Mouse (Mus musculus) heart, embryonic 11.5 days (tissue): ENCODE measurements around the gene Dapk1. TPM values are rescaled to one million over a fixed set of nuclear protein-coding genes. Genes with fewer than 3 reads are reported as not detected.

Experiments
- ATAC-seq: fragments of 200-750 bp; cut with Nextera tagmentation; replicated peaks from 2 replicates; pipeline ENCODE4 v1.8.0; 2017; ENCODE audit warnings: moderate library complexity; ENCODE audit not compliant: insufficient number of reproducible peaks, low FRiP score, low TSS enrichment
- H3K27ac ChIP-seq: fragments of 300-500 bp; sonication (generic); 2 replicates; pipeline ENCODE4 v1.5.1; 2014; ENCODE audit warnings: mild to moderate bottlenecking, low read depth, low read length
- H3K27me3 ChIP-seq: fragments of 300-500 bp; sonication (generic); 2 replicates; pipeline ENCODE4 v1.6.1; 2014; ENCODE audit warnings: mild to moderate bottlenecking, low read length, mixed read lengths; ENCODE audit not compliant: control insufficient read depth, insufficient read depth
- H3K36me3 ChIP-seq: fragments of 300-500 bp; sonication (generic); 2 replicates; pipeline ENCODE4 v1.6.1; 2014; ENCODE audit warnings: mild to moderate bottlenecking, low read length, moderate library complexity, mixed read lengths; ENCODE audit not compliant: control insufficient read depth, insufficient read depth
- H3K4me1 ChIP-seq: fragments of 300-500 bp; sonication (generic); 2 replicates; pipeline ENCODE4 v1.6.1; 2014; ENCODE audit warnings: low read length; ENCODE audit not compliant: control insufficient read depth, insufficient read depth
- H3K4me2 ChIP-seq: fragments of 300-500 bp; sonication (generic); 2 replicates; pipeline ENCODE4 v1.6.1; 2014; ENCODE audit warnings: mild to moderate bottlenecking, moderate library complexity
- H3K4me3 ChIP-seq: fragments of 300-500 bp; sonication (generic); 2 replicates; pipeline ENCODE4 v1.5.1; 2014; ENCODE audit warnings: low read depth, low read length
- H3K9ac ChIP-seq: fragments of 300-500 bp; sonication (generic); 2 replicates; pipeline ENCODE4 v1.6.1; 2014; ENCODE audit warnings: mild to moderate bottlenecking, low read depth, low read length, moderate library complexity
- H3K9me3 ChIP-seq: fragments of 300-500 bp; sonication (generic); replicated peaks from 2 replicates; pipeline ENCODE4 v1.6.1; 2016; ENCODE audit warnings: low read length; ENCODE audit not compliant: control insufficient read depth
- WGBS: fragments of 180-500 bp; shearing (Covaris S2); extraction: QIAGEN DNeasy Blood & Tissue Kit; methylation state at CpG from one replicate; pipeline ENCODE4 v1.1.7; 2014; ENCODE audit not compliant: insufficient replicate concordance; 5-methylcytosine and 5-hydroxymethylcytosine counted together
- polyA plus RNA-seq: library from polyadenylated mRNA; unstranded; fragments of >200 nt; fragmentation: Nextera tagmentation; extraction: Ambion mirVana; gene quantifications from 2 replicates; pipeline ENCODE4 v1.2.1, GENCODE M21; 2014

The Dapk1 gene
- polyA plus RNA-seq, 1 experiment from 2014 or later, result 9.8 TPM

DNA sequence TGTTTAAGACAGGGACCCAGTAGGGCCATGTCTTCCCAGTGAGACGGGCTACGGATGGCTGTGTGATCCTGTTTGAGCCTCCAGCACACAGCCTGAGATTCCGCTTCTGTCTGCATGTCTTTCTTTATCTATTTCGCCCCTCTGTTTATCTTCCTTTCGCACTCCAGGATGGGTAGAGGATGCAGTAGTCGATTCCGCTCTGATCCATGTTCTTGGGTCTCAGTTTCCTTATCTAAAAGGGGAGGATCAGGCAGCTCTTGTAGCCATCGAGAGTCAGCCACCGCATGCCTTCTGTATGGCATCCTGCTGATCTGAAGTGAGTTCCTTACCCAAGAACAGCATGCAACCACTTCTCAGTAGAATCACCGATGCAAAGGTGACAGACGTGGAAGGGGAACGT, 143.6 kb downstream of the Dapk1 start:
- Histone ChIP-seq H3K9me3 (no peaks in the 10 kb centered on the region), H3K4me1 (peaks cover 6% of the 10 kb centered on the region; the same call in 1 of the 2 replicates), H3K27me3 (no peaks in the 10 kb centered on the region), H3K27ac (no peak overlapping the region), H3K4me2 (no peak overlapping the region), H3K9ac (no peak overlapping the region), H3K4me3 (no peak overlapping the region), H3K36me3 (no peaks in the 10 kb centered on the region)
- ATAC-seq, result no peak
- 46% methylated on average over 12 of the region's 12 CpGs for WGBS

DNA sequence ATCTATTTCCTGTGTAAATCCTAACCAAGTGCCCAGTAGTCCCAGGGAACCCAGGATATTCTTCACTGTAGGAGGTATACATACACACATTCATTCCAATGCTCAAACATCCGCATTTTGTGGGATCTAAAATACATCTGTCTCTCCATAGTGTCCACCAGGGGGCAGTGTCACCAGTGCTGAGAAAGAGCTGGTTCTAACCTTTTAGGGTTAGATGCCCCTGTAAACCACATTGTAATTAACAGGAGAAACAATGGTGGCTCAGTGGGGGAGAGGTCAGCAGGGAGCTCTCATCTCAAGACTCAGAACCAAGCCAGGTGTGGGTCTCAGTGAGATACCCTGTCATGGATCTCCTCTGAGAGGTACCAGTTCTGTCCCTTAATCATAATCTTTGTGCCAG, 144.5 kb downstream of the Dapk1 start:
- no peak for ATAC-seq
- no peaks in the 10 kb centered on the region for H3K9me3 ChIP-seq
- no peak overlapping the region for H3K4me3 ChIP-seq
- no peak overlapping the region for H3K9ac ChIP-seq
- peaks cover 6% of the 10 kb centered on the region; the same call in 1 of the 2 replicates for H3K4me1 ChIP-seq
- no peaks in the 10 kb centered on the region for H3K27me3 ChIP-seq
- H3K27ac ChIP-seq, result no peak overlapping the region
- 52% methylated on average over 1 of the region's 1 CpGs for WGBS
- no peaks in the 10 kb centered on the region for H3K36me3 ChIP-seq
- H3K4me2 ChIP-seq, result no peak overlapping the region

DNA sequence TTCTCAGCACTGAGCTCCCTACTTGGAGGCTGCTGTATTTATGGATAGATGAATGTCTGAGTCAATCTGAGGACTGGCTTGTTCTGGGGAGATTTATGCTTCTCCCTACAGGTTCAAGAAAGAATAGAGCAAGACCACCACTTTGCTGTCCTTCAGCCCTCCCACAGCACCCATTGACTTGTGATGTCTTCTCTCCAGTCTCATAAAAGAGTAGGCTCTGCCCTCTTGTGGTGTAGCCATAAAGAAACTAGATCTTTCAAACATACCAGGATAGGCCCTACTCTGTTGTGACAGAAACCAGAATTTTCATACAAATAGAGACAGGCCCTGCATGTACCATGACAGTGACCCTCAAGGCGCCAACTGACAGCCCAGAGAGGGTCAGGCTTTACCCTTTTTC, 145.5 kb downstream of the Dapk1 start:
- WGBS, result 85% methylated on average over 1 of the region's 1 CpGs
- Histone ChIP-seq H3K27ac (no peak overlapping the region), H3K4me2 (no peak overlapping the region), H3K4me1 (peaks cover 6% of the 10 kb centered on the region; the same call in 1 of the 2 replicates), H3K9ac (no peak overlapping the region), H3K9me3 (no peaks in the 10 kb centered on the region), H3K4me3 (no peak overlapping the region), H3K27me3 (no peaks in the 10 kb centered on the region), H3K36me3 (no peaks in the 10 kb centered on the region)
- ATAC-seq, result no peak

DNA sequence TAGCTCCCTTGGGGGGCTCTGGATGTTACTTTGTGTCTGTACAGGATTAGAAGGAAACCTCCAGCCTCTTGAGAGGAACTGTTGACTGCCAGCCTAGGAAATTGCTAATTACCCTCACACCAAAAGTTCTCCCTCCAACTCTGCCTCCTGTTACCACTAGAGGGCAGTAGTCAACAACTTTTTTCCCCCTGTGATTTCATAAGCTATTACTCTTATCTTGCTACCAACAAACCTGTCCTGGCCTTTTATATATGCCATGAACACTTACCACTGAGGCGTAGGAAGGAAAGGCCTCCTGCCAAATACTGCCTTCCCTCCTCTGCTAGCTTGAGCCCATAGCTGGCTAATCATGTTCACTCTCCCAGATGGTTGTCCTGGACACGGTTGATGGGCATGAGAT, 146.8 kb downstream of the Dapk1 start:
- H3K4me3 ChIP-seq, result no peak overlapping the region
- H3K4me2 ChIP-seq, result no peak overlapping the region
- no peaks in the 10 kb centered on the region for H3K9me3 ChIP-seq
- no peaks in the 10 kb centered on the region for H3K27me3 ChIP-seq
- no peak for ATAC-seq
- H3K9ac ChIP-seq, result no peak overlapping the region
- H3K27ac ChIP-seq, result no peak overlapping the region
- WGBS, result 87% methylated on average over 2 of the region's 2 CpGs
- H3K4me1 ChIP-seq, result peaks cover 3% of the 10 kb centered on the region; the same call in 1 of the 2 replicates
- peaks cover 9% of the 10 kb centered on the region for H3K36me3 ChIP-seq

DNA sequence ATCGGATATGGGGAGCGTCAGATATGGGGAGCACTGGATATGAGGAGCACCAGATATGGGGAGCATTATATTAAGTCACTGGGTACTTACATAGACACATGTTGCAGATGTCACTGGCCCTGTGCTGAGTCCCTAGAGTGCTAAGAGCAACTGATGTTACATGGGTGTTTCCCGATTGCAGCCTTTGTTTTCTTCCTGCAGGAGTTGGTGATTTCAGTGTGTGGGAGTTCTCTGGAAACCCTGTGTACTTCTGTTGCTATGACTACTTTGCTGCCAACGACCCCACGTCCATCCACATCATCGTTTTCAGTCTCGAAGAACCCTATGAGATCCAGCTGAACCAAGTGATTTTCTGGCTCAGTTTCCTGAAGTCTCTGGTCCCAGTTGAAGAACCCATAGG, 149.2 kb downstream of the Dapk1 start:
- no peaks in the 10 kb centered on the region for H3K9me3 ChIP-seq
- no peak overlapping the region for H3K27ac ChIP-seq
- no peak overlapping the region for H3K4me3 ChIP-seq
- H3K4me2 ChIP-seq, result no peak overlapping the region
- no peak overlapping the region for H3K9ac ChIP-seq
- H3K27me3 ChIP-seq, result no peaks in the 10 kb centered on the region
- H3K4me1 ChIP-seq, result no peaks in the 10 kb centered on the region
- peaks cover 10% of the 10 kb centered on the region for H3K36me3 ChIP-seq
- 85% methylated on average over 7 of the region's 7 CpGs for WGBS
- ATAC-seq, result no peak

DNA sequence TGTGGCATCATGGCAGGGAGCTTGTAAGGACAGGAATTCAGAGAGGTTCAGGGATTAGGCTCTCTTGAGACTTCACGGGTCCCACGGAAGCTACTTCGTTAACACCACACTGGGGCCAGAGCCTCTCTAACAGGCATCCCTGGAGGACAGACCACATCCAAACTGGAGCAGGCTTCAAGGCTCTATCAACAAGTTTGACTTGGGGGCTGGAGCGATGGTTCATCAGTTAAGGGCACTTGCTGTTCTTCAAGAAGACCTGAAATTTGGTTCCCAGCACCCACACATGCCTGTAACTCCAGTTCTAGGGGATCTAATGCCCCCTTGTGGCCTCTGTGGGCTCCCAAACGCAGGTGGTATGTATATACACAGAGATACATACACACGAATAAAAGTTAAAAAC, 151.5 kb downstream of the Dapk1 start:
- H3K36me3 ChIP-seq, result peaks cover 10% of the 10 kb centered on the region

DNA sequence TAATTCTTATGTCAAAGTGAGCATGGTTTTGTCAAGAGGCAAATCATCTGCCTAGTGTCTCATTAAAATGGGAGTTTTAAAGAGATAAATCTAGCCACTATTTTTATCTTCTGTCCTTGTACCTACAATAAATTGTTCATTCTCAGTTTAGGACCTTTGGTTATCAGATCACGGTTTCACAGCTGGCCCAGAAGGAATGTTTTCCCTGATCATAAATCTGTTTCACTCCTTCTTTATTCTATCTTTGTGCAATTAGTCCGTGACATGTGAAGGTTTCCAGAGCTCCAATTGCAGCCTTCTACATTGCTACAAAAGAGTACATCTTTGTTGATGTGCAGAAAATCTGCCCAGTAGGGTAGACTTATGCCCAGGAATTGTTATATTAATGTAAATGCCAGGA, 153.5 kb downstream of the Dapk1 start:
- no peaks in the 10 kb centered on the region for H3K9me3 ChIP-seq
- WGBS, result 64% methylated on average over 2 of the region's 2 CpGs
- no peak overlapping the region for H3K4me3 ChIP-seq
- H3K36me3 ChIP-seq, result peaks cover 10% of the 10 kb centered on the region
- no peak overlapping the region for H3K4me2 ChIP-seq
- ATAC-seq, result no peak
- H3K27me3 ChIP-seq, result no peaks in the 10 kb centered on the region
- H3K4me1 ChIP-seq, result no peaks in the 10 kb centered on the region
- H3K9ac ChIP-seq, result no peak overlapping the region
- H3K27ac ChIP-seq, result no peak overlapping the region

More for the DNA sequence above, 151.5 kb downstream of the Dapk1 start:
- no peaks in the 10 kb centered on the region for H3K4me1 ChIP-seq
- H3K4me2 ChIP-seq, result no peak overlapping the region
- H3K9me3 ChIP-seq, result no peaks in the 10 kb centered on the region
- 90% methylated on average over 6 of the region's 6 CpGs for WGBS
- ATAC-seq, result no peak
- no peak overlapping the region for H3K27ac ChIP-seq
- no peaks in the 10 kb centered on the region for H3K27me3 ChIP-seq
- no peak overlapping the region for H3K9ac ChIP-seq
- no peak overlapping the region for H3K4me3 ChIP-seq

DNA sequence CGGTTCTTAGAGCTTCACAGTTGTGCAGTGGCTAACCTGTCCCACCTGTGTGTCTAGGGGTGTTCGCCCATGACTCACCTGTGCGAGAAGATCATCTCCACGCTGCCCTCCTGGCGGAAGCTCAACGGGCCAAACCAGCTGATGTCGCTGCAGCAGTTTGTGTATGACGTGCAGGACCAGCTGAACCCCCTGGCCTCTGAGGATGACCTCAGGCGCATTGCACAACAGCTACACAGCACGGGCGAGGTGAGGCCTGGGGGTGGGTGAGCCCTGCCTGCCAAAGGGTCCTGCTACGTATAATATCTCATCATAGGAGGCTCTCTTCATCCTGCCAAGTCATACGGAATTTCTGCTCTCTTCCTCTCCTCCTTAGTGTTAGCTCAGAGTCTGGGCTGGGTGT, 155.5 kb downstream of the Dapk1 start:
- peaks cover 15% of the 10 kb centered on the region for H3K36me3 ChIP-seq
- 81% methylated on average over 13 of the region's 13 CpGs for WGBS
- H3K4me1 ChIP-seq, result no peaks in the 10 kb centered on the region
- no peaks in the 10 kb centered on the region for H3K27me3 ChIP-seq
- H3K4me3 ChIP-seq, result no peak overlapping the region
- no peak overlapping the region for H3K27ac ChIP-seq
- H3K9ac ChIP-seq, result no peak overlapping the region
- ATAC-seq, result no peak
- H3K4me2 ChIP-seq, result no peak overlapping the region
- H3K9me3 ChIP-seq, result no peaks in the 10 kb centered on the region

DNA sequence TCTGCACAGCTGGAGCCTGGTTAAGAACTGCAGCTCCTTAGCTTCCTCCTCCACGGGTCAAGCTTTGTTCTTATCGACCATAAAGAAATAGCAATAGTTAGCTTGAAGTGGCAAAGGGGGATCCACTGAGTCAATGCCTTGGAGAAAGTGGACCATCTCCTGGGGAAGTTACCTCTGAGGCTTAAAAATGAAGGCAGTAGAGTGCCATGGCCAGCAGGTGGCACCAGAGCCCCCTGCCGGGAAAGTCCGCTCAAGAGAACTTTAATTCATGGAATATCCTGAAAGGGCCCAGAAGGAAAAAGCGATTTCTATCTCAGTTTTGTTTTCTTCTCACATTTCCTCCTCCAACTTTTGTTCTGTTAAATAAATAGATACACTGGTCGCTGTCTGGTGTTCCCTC, 157.4 kb downstream of the Dapk1 start:
- peaks cover 5% of the 10 kb centered on the region; the same call in 1 of the 2 replicates for H3K36me3 ChIP-seq
- no peak for ATAC-seq
- no peaks in the 10 kb centered on the region for H3K27me3 ChIP-seq
- no peak overlapping the region for H3K27ac ChIP-seq
- H3K4me3 ChIP-seq, result no peak overlapping the region
- no peaks in the 10 kb centered on the region for H3K9me3 ChIP-seq
- WGBS, result 42% methylated on average over 6 of the region's 6 CpGs
- no peak overlapping the region for H3K4me2 ChIP-seq
- no peak overlapping the region for H3K9ac ChIP-seq
- H3K4me1 ChIP-seq, result no peaks in the 10 kb centered on the region
